Mouse (Mus musculus) right cerebral cortex, postnatal 4 days (tissue): ENCODE measurements around the gene Des.
A peak's percentile ranks its signal among the peaks of the same experiment; 100 is the strongest.

ENCODE experiments used
- DNase-seq: peaks from one replicate; pipeline ENCODE4 v3.0.0-alpha.2; 2022

Des gene

GRCm38 (mm10) chr1:75349275-75349674 lies 10.9 kb upstream of the Des start:
- DNase-seq, result no peak

DNA sequence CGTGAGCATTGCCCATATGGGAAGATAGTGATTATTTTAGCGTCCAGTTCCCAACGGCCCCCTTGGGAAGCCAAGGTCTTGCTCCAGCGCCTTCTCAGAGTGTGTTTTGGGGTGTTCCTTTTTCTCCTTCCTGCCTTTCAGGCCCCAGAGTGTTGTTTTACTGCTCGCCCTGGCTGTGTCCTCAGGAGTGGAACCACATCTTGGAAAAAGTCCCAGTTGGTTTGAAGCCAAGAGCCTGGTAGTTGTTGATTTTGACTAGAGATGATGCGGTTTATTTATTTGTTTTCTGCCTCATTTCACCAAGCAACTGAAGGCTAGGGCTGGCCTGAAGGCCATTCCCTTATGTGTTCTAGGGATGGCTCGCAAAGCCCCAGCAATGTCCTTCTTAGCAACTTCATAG lies 2.9 kb upstream of the Des start:
- DNase-seq, result peak; percentile 46

- DNase-seq, result no peak
Observed at GRCm38 (mm10) chr1:75358009-75358408, 2.1 kb upstream of the Des start.

DNA sequence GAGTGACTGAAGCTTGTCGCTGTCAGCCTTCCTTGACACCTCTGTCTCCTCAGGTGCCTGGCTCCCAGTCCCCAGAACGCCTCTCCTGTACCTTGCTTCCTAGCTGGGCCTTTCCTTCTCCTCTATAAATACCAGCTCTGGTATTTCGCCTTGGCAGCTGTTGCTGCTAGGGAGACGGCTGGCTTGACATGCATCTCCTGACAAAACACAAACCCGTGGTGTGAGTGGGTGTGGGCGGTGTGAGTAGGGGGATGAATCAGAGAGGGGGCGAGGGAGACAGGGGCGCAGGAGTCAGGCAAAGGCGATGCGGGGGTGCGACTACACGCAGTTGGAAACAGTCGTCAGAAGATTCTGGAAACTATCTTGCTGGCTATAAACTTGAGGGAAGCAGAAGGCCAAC lies 783 bp upstream of the Des start:
- DNase-seq, result no peak

GRCm38 (mm10) chr1:75361123-75361522 lies 994 bp downstream of the Des start:
- no peak for DNase-seq

GRCm38 (mm10) chr1:75361750-75362149 lies 1.6 kb downstream of the Des start:
- no peak for DNase-seq

DNA sequence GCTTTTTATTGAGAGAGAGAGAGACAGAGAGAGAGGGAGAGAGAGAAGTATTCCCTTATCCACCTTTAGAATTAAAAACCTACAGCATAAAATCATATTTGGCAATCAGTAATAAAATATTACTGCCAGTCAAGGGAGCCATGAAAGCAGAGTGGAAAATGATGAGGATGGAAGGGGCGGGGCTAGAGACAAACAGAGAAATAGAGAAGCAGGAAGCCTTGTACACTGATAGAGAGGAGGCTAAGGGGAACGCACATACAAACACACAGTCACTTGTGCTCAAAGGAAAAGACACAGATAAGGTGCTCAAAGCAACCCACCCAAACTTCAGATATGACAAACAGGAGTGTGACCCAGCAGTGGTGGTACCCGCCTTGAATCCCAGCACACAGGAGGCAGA lies 3.7 kb downstream of the Des start:
- DNase-seq, result no peak

DNA sequence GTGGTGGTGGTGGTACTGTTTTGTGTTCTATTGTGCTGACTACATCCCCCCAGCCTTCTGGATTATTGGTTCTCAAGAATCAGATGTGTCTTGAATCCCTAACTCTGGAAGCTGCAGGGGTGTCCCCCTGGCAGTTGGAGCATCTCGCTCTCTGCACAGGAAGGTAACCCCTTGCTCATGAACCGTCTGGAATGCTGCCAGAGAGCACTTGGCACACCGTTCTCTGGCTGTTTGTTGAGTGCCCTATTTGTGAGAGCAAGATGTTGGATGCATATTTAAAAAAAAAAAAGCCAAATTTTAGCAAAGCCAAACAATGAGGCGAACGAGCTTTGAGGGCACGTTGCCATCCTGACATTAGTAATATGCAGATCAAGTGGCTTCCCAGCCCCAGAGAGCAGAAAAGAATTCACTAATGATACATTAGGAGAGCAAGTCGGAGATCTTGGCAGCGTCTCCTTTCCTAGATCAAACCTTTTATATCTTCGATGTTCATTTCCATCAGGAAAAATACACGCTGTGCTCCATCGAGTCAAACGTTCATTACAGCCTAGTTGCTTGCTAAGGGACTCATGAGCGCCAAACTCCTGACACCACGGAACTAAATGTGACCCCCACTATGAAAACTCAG lies 5.5 kb downstream of the Des start:
- DNase-seq, result peak; percentile 24

DNA sequence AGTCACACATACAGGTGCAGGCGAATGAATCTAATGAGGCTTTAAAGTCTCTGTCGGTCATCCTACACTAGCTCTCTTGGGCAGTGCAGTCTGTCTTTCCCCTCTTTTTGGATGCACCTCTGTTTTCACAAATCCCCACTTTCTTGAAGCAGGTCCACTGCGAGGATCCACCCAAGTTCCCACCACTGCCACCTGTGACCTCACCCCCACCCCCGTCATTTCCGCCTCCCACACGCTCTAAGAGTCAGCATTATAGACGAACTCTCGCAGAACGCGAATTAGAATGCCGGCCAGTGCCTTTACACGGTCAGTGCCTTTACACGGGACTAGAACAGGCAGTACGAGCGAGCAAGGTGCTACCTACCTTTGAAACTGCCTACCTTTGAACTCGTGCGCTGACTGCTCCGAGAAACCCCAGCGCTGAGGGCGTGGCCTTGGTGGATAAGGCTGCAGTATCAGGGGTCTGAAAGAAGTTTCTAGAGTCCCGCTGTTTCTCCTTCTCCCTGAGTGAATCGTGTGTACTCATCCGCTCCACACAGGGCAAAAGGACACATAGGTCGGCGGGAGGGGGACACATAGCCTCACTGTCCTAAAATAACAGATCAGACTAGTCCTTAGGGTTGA lies 9.3 kb downstream of the Des start:
- no peak for DNase-seq

- no peak for DNase-seq
Observed at GRCm38 (mm10) chr1:75369984-75370660, 10.0 kb downstream of the Des start.

DNA sequence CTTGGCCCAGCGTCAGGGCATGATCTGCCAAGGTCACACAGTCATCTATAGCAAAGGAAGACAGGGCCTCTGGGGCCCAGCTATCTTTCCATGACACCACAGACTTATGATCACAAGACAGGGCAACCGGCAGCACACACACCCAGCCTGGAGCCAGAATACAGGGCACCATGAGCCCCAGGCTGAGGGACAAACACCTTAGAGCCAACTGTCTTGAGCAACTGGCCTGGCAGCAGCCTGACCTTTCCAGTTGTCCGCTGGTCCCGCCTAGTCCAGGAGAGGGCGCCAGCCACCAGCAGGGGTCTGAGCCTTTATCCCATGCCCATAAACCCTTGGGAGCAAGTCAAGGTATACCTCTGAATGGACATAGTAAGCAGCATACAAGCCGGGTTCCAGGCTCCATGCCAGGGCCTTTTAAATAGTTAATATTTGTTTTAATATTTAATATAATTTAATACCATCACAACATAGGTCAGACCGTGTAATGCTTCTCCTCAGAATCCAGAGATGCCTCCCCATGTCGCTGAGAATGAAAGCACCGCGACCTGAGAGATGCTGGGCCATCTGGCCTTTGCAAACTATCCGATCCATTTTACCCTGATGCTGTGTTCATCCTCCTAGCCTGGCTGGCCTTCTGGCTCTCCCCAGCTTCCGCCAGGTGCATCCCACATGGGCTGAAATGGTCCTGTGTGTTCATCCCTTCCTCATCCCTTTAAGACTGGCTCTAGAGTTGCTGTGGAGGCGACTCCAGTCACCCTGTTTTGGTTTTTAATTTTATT lies 11.4 kb downstream of the Des start:
- DNase-seq, result peak; percentile 47

- DNase-seq, result no peak
Observed at GRCm38 (mm10) chr1:75372450-75372849, 12.3 kb downstream of the Des start.

DNA sequence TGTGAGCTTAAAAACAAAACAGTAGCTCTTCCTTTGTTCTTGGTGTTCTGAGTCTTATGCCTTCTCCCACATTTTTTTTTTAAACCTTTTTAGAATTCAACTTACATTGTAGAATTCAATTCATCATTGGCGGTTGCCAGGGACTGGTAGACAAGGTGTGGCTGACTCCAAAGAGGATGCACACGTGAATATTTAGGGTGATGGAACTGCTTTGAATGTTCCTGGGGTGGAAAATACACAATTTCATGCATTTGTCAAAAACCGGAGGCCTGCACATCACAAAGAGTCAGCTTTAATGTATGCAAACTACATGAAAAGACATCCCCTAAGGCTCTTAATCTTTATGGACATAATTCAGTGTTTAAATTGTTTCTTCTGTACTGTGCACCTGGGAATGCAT lies 13.1 kb downstream of the Des start:
- DNase-seq, result no peak

- DNase-seq, result no peak
Observed at GRCm38 (mm10) chr1:75374950-75375936, 15.1 kb downstream of the Des start, which contains the start of gene Speg. TSS of gene Speg (plus strand) at chr1:75375297.

DNA sequence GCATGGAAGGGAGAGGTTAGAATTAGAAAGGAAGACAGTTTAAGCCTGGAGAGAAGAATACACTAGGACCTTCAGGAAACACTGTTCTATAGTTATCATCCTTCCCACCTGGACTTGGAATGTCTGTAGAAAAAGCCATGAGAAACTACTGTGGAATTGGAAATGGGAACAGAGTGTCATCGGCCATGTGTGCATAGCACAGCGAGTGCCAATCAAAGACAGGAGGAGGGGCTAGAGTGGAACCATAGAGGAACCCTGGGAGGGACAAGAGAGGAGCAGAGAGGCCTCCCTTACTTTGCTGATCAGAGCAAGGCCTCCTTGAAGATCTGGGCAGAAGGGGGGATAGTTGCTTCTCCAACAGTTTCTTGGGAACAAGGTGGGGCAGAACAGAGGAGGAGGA lies 19.1 kb downstream of the Des start:
- DNase-seq, result no peak

- DNase-seq, result no peak
Observed at GRCm38 (mm10) chr1:75379931-75380330, 19.8 kb downstream of the Des start.

DNA sequence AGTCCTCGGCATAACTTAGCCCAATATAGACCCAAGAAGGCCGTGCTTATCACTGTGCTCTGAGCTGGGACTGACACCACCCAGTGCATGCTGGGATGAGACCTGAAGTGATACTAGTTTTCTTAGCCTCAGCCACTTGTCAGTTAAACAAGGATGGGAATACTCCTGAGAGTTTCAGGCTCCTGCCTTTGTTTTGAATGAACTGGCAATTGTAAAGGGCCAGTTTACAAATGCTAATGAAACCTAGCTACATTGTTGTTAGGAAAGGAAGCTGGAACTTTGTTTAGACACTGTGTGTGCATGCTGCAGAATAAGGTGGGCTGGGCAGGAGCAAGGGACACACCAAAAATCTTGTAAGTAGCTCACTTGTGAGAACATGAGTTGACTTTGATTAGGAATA lies 20.8 kb downstream of the Des start:
- no peak for DNase-seq

GRCm38 (mm10) chr1:75381482-75382355 lies 21.6 kb downstream of the Des start:
- DNase-seq, result peak; percentile 72

DNA sequence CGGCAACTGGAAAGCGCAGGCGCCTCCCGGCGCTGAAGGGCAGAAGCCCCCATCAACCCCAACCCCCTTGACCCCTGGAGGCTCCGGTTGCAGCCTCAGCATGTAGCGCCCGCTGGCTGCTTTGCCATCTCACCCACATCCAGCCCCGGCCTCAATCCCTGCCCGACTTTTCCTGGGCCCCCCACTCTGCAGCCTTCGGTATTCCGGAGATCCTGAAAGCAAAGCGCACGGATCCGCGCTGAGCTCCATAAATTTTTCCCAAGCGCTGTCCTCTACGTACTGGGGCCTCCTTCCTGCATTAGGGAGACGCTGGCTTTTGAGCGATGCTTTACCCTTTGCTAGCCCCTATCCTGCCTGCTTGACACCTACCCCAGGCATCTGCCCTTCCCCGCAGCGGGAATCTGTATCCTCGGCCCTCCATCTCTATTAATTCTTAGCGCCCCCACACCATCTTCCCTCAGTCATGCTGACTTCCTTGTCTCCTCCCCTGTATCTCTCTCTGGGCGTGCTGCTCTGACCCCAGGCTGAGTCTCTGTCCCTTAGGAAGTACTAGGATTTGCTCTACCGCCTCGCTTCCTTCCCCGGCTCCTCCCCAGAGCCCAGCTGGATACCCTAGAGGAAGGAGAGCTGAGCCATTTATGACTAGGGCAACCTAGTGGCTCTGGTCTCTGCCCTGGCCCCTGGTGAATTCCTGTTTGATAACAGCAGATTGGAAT lies 22.4 kb downstream of the Des start:
- DNase-seq, result peak; percentile 49

GRCm38 (mm10) chr1:75384470-75385141 lies 24.5 kb downstream of the Des start:
- no peak for DNase-seq
